Mouse (Mus musculus): ENCODE results near the gene Actrt3. TPM values are rescaled to one million over a fixed set of nuclear protein-coding genes. Genes with fewer than 3 reads are reported as not detected.
"Not testable (repeated sequence)": the region's sequence is repeated elsewhere in the genome, so short reads cannot be mapped to it uniquely, and the experiment has no call there.

Gene Actrt3
- total RNA-seq, 2 experiments from 2014 or later = not detected

- intact Hi-C loops (cut with DNase I) = loop anchor here (2.0 to 10.0 kb wide), 4 partner anchors 105 to 545 kb away; partner anchors contain the start of gene Lrrc31
- DNase-seq = peak; percentile 34 to 39
These were observed 7.3 kb downstream of the Actrt3 start for GRCm38 (mm10) chr3:30592418-30592853.

GRCm38 (mm10) chr3:30588865-30589264, 10.9 kb downstream of the Actrt3 start:
- intact Hi-C loops (cut with DNase I) = no loop called here
- DNase-seq = no peak

GRCm38 (mm10) chr3:30573549-30573948, 26.2 kb downstream of the Actrt3 start:
- DNase-seq = no peak
- intact Hi-C loops (cut with DNase I) = no loop called here

GRCm38 (mm10) chr3:30566333-30566732, 33.4 kb downstream of the Actrt3 start:
- DNase-seq; intact Hi-C loops (cut with DNase I): not testable (repeated sequence)

GRCm38 (mm10) chr3:30560677-30561314, 38.9 kb downstream of the Actrt3 start:
- no peak for DNase-seq
- intact Hi-C loops (cut with DNase I) = loop anchor here (2.0 to 5.0 kb wide), 3 partner anchors 746 to 1523 kb away; no protein-coding TSS in a partner anchor

- DNase-seq = no peak
- intact Hi-C loops (cut with DNase I) = no loop called here
These were observed 46.0 kb downstream of the Actrt3 start for GRCm38 (mm10) chr3:30553741-30554140.

GRCm38 (mm10) chr3:30550218-30550617, 49.5 kb downstream of the Actrt3 start:
- intact Hi-C loops (cut with DNase I) = no loop called here
- DNase-seq = peak; percentile 22 to 32

GRCm38 (mm10) chr3:30548928-30549327, 50.8 kb downstream of the Actrt3 start:
- intact Hi-C loops (cut with DNase I) = loop anchor here (10.0 kb wide), 2 partner anchors 734 to 1514 kb away; no protein-coding TSS in a partner anchor

GRCm38 (mm10) chr3:30547908-30548307, 51.8 kb downstream of the Actrt3 start, which contains the start of gene Mecom:
TSS of gene Mecom (minus strand) at chr3:30548008.
- intact Hi-C loops (cut with DNase I) = loop anchor here (2.0 to 10.0 kb wide), 3 partner anchors 33 to 1513 kb away; no protein-coding TSS in a partner anchor
- DNase-seq = peak in 1 of 2 experiments; percentile 12

More at GRCm38 (mm10) chr3:30548928-30549327, 50.8 kb downstream of the Actrt3 start:
- DNase-seq = peak; percentile 57 to 65

Other genes with a start within 250 kb of the Actrt3 start
- 10 to 100 TPM; 27.4 to 35.8 TPM for gene Mecom, start 51.9 kb downstream of the Actrt3 start, total RNA-seq (2021)
- gene Mynn, start 2.1 kb upstream of the Actrt3 start, total RNA-seq (2021) = 10 to 100 TPM; 14.7 to 18.5 TPM
- gene Lrriq4, start 44.6 kb upstream of the Actrt3 start, total RNA-seq (2021) = not detected
- not detected for gene Lrrc34, start 47.9 kb upstream of the Actrt3 start, total RNA-seq (2021)
- under 1 TPM in 1 of 2 experiments, not detected in 1; 0.26 TPM for gene Lrrc31, start 99.9 kb upstream of the Actrt3 start, total RNA-seq (2021)
- not detected for gene Samd7, start 146.4 kb upstream of the Actrt3 start, total RNA-seq (2021)
- 10 to 100 TPM; 45.6 to 49.9 TPM for gene Sec62, start 192.9 kb upstream of the Actrt3 start, total RNA-seq (2021)